Mouse (Mus musculus) lung, postnatal 10 days (tissue): Measurements from ENCODE around the gene Sgsh.

Experiments used
- DNase-seq: peaks from one replicate; pipeline ENCODE4 v3.0.0; 2021

Gene Sgsh

DNA sequence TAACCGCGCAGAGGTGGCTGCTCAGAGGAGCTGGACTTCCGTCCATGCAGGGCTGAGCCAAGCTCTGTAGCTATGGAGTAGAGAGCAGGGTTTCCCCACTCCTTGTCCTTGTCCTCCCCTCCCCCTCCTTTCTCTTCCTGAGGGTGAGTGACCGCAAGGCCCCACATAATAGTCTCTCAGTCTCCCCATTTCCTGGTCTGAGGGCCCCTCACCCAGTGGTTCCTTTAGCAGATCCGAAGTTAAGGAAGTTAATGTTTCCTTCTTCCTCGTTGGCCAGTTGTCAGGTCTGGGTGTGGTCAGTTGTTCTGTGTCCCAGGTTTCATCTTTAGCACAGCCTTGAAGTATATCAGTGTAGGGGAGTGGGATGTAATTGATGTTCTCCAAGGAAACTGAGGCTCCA is 20.1 kb upstream of the Sgsh start:
- DNase-seq = peak; percentile 48

DNA sequence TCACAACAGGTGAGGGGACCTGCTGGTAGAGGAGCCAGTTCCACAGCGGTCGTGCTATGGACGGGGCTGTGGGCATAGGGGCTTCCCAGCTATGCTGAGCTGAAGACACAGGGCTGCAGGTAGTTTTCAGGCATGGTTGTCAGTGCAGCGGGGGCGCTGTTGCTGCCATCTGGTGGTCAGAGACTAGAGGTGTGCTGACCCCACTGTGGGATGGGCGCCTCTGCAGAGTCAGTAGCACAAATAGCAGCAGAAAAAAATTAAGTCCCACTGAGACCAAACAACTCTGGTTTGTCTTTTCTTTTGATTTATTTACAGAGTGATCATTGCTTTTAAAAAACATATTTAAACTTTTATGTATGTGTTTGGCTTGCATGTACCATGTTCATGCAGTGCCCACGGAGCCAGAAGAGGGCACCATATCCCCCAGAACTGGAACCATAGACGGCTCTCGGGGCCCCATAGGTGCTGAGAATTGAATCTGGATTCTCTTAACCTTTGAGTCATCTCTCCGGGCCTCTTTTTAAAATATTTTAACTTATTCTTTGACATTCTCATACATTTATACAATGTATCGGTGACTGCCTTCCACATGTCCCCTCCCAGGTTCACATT is 8.3 kb upstream of the Sgsh start:
- DNase-seq = peak; percentile 78

DNA sequence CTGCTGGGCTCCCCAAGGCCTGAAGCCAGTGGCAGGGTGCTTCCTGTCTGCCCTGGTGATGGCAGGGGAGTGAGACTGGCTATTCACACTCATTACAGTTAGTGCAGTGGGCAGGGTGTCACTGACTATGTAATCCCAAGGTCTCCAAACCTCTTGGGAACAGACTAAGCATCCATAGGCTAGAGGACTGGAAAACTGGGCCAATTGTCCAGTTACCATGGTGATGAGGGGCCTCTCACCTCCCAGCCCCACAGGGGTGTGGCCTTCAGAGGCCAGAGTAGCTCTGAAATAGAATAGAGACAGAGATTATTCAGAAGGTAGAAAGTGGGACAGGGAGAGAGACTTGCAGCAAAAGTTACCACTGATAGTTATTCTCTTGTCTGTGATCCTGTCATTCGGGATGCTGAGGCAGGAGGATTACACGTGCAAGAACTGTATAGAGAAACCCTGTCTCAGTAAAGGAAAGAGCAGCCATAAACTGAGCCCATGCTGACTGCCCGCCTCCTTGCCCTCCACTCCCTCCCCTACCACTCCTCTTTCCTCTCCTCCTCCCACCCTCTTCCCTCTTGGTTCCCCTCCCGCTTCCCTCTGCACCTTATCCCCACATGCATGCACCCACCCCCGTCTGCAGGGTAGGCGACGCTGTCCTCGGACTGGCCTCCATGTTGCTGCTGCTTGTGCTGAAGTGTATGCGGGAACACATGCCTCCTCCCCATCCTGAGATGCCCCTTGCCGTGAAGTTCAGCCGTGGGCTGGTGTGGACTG is 7.6 kb upstream of the Sgsh start:
- no peak for DNase-seq

DNA sequence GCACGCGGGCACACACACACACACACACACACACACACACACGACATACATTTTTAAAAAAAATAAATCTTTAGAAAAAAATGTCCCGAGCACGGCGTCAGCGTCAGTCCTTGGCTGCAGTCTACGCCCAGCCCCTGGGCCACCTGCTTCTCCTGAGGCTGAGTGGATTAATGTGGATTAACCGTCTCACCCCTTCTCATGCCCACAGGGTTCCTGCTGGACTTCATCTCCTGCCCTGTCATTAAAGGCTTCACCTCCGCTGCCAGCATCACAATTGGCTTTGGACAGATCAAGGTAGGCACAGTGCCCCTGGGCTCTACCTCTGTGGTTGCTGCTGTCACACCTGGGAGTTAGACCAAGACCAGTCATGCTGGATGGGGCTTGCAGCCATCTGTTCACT is 3.8 kb upstream of the Sgsh start:
- DNase-seq = no peak

DNA sequence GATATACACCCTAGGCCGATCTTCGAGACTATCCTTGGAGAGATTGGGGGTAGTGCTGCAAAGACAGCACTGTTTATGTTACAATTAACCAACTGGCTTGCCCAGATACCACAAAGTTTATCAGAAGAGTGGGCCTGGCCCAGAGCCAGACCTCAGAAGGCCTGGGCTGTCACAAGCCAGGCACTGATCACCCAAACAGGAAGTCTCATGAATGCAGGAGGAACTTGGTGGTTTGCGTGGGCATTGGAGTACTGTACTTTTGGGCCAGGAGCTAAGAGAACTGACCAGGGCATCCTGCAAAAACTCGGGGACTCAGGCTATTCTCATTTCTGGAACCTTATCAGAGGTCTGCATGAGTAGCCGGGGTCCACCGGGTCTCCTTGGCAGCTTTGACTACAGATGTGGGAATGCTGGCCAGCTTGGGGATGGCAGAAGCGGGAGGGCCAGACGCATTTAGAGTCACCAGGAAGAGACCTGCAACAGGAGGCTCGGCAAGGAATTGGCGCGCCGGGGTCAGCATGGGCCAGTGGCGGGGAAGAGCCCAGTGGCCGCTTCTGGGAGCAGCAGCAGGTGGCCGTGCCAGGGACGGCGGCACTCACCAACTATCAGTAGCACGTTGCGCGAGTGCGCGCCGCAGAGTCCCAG is 416 bp downstream of the Sgsh start:
- DNase-seq = peak; percentile 83

DNA sequence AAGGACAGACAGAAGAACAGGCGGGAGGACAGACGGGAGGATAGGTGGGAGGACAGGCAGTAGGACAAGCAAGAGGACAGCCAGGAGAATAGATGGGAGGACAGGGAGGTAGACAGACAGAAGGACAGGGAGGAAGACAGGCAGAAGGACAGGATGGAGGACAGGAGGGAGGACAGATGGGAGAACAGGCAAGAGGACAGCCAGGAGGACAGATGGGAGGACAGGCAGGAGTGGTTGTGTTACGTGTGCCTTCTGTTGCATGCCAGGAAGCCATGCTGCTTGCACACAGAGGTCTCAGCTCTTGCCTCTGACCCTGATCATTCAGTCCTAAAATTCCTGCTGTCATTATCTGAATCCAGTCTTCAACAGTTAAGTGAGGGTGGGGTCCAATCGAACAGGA is 1.4 kb downstream of the Sgsh start:
- no peak for DNase-seq

DNA sequence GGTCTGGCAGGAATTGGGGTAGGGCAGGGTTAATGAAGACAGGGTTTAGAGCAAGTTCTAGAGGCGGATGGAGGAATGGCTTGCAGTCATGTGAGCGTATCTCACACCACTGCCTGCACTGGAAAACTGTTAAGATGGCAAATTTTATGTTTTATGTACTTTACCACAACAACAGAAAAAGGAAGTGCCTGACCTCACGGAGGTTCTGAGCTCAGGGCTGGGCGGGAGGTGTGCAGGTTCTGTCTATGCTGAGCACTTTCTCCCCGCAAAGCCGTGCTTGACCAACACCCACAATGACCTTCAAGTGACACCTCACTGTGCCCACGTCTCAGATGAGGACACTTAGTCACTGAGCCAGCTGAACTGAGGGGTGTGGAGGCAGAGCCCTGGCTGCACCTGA is 3.2 kb downstream of the Sgsh start:
- no peak for DNase-seq

DNA sequence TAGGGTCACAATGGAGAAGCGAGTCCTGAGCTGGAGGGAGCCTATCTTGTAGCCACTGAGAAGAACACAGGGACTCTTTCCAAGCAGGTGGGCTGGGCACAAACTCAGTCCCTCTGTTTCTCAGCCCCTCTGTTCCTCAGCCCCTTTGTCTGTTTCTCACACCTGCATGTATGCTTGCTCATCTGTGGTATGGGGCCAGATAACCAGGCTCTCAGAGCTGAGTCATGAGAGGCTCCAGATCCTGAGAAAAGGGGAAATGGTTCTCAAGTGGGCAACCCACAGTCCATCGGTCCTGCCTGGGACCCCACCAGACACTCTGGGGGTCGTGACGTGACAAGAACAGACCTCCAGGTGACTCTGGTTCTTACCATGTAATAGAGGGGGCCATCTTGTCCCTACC is 8.2 kb downstream of the Sgsh start:
- no peak for DNase-seq

DNA sequence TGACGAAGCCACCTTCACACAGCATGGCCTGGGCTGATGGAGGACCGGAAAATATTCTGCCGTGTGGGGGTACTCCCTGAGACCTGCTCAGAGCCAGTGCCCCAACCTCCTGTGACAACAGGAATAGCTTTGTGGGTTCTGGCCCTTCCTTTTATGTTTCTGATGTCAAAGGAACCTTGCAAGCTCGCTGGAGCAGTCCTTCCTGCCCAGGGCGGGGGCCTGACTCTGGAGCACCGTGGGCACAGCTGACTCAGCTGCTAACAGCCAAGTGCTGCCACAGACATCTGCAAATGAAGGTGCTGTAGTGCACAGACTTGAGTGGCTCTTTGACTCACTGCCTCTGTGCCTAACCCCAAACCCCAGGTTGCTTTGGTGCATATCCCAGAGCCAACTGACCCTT is 10.5 kb downstream of the Sgsh start:
- DNase-seq = no peak

DNA sequence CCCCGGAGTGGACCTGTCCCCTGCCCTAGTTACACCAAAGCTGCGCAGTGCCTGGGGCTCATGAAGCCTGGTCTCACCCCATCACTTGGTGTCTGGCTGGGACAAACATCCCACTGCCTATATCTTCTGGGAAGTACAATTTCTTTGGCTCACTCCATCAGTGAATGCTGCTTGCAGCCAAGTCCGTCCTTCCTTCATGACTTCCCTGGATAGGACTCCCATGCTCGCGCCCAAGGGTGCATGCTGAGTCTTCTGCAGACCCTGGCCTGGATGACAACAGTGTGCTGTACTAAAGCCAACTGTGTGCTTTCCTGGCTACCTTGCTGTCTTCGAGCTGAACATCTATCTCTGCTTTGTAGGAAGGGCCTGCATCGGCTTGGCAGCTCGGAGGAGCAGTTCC is 11.2 kb downstream of the Sgsh start:
- peak; percentile 50 for DNase-seq

DNA sequence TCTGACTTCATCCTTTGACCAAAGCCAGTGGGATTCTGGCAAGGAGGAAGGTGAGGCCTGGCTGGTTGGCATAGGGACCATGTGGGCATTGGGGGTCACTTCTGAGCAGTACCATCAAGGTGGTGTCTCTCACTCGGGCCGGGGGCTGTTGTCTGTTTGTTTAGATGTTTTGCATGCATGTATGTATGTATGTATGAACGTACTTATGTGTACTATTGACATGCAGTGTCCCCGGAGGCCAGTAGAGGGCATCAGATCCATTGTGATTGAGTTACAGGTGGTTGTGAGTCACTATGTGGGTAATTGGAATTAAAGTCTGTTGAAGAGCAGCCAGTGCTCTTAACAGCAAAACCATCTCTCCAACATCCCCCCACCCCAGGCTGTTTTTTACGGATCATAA is 15.7 kb downstream of the Sgsh start:
- peak; percentile 80 for DNase-seq

DNA sequence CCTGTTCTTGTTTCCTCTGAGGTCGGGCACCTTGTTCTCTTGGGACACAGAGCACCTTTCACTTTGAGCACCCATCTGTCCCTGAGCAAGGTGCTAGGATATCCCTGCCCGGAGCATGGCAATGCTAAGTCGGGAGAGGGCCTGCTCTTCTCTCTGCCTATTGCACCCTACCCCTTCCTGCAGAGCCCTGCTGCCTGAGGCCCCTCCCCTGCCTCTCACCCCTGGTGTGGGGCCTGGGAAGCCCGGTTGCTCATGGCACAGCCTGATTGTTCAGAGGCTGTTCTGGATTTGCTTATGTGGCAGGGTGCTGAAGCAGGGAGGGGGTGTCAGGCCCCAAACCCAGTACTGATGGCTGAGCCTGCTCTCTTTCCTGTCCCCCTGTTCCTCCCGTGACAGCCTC is 16.2 kb downstream of the Sgsh start:
- no peak for DNase-seq

DNA sequence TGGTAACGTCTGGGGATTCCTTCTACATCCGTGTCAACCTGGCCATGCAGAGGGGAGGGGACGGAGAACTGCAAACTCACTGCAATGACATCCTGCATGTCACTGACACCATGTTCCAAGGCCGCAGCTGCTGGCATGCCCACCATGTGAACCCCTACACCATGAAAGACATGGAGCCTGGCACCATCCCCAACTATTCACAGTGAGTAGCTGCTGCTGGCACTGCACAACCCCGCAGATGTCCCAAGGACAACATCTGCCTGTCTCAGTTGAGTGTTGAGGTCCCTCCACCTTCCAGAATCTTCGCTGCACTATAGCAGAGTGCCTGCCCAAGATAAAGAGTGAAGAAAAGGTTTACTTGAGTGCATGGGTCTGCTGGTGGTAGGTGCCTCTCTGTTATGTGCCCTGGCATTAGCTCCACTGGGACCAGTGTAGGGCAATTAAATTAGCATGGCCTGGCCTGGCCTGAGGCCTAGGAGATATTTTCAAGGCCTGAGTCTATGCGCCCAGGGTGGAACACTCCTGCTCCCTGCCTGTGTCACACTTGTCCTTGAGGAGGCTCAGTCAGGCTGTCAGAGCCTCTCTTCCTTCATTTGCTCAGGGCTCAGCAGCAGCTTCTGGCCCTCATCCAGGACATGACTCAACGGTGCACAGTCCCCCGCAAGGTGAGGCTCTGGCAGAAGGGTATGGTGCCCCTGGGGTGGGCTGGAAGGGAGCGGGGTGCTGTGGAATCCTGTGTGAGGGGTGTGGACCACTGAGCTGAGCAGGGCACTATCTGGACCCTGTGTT is 16.9 kb downstream of the Sgsh start:
- no peak for DNase-seq

DNA sequence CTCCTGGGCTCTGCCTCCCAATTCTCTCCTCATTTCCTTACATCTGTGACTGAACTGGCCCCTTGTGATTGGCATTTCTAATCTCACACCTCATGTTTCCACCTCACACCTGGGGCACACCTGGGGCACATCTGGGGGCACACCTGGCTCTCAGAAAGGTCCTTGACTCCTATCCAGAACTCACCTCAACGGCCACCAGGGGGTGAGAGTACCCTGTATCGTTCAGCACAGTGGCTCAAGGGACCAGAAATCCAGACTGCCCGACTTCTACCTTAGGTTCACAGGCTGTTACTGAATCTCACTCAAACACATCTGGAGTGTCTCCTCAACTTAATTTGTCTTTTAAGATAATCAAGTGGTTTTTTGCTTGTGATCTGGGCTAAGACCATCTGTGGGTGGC is 23.4 kb downstream of the Sgsh start:
- no peak for DNase-seq

DNA sequence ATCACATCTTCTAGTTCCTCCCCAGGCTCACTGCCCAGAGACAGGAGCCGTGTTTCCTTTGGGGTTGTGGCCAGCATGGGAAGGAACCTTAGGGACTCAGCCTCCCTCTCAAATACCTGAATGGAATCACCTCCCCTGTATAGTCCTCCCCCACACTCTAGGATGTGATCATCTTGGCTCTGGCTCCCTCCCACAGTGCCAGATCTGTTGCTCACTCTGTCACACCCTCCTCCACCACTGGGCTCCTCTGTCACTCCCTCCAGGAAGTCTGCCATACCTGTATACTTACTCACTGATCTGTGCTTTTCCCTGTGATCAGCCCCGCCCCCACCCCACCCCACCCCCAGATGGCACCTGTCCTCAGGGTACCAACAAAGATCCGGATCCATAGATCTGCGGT is 24.7 kb downstream of the Sgsh start:
- DNase-seq = no peak

DNA sequence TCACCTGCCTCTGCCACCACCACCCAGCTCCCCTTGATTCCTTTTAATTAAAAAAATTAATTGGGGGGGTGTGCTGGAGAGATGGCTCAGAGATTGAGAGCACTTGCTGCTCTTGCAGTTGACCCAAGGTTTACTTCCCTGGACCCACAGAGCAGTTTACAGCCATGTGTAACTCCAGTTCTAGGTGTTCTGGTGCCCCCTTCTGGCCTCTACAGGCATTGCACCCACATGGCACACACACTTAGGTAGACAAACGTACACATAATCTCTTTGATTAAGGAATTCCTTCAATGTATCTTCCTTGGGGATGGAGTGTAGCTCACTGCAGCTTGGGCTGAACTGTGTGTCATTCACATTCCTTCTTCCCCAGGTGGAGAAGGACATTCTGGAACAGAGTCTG is 30.3 kb downstream of the Sgsh start:
- DNase-seq = no peak

DNA sequence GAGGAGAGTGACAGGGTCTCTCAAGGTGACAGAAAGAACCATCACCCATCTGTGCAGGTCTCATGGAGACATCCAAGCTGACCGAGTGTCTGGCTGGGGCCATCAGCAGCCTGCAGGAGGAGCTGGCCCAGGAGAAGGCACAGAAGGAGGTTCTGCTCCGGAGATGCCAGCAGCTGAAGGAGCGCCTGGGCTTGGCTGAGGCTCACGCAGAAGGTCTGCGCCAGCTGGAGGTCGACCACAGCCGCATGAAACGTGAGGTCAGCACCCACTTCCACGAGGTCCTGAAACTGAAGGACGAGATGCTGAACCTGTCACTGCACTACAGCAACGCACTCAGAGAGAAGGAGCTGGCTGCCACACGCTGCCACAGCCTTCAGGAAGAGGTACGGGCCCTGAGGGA is 32.8 kb downstream of the Sgsh start:
- no peak for DNase-seq

DNA sequence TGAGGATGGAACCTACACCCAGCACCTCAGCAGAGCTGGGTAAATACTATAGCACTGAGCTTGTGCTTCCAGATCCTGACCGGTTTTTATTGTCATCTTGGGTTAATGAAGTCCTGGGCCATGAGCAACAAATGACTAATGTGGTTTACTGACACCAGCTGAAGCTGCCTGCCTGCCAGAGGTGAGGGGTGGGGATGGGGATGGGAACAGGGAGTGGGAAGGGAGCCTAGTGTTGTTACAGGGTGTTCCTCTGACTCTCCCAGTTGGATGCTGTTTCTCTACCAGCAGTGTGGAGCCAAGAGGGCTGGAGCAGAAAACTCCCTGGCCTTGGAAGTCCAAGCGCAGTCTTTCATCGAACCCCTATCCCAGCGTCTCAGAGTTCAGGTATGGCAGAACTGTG is 38.6 kb downstream of the Sgsh start:
- no peak for DNase-seq

DNA sequence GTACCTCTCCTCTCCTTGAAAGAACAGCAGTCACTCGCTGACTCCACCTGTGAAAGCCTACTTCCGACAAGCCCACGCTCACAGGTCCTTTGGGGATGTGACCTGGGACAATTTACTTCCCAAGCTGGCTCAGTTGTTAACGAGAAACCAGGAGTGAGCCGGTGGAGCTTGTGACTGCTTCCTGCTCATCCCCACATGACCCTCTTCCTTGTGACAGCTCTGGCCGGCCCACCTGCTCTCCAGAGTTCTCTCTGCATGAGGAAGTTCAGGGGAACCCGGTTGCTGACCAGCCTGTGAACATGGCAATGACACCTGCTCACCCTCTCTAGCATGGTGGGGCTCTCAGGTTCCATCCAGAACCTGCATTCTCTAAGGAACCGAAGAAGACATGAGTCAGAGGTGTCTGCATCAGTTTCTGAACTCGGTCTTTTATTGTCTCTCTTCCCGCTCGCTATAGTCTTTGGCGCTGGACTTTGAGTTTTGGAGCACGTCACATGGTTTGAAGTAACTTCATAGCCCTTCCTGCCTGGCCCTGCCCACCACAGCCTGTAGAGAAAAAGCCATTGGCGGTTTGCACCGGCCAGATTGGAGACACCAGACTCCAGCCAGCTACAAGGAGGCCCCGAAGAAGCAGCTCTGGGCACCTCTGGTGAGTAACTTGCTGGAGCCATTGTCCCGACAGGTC is 40.9 kb downstream of the Sgsh start:
- no peak for DNase-seq

DNA sequence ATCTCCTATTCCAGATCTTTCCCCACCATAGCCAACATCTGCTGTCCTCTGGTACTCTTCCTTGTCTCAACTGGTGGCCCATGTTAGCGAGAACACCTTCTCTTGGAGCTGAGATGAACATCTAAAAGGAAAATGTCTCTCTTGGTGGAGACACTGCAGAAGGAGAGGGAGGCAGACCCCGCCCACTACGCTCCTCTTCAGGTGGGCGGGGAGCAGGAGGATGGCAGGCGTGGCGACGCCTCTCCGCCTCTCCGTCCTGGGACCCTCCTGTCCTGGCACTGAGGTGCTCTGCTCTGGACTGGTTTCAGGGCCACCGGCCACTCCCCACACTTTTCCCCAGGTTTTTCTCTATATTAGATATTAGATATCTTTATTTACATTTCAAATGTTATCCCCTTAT is 44.7 kb downstream of the Sgsh start:
- DNase-seq = no peak

DNA sequence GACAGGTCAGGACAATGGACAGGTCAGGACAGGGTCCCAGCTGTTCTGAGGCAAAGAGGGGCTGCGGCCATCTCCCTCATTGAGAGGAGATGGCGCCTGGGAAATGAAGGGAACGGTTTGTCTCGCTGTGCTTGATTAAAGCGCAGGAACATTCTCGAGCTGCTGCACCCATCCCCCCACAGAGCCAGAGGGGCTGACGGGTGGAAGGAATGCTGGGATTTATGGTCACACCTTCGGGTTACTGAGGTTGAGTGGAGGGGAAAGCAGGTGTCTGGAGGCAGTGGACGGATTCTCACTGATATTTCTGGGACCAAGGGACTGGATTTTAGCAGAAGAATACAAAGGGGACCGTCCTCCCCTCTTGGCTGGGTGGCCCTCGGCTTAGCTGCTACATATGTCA is 47.4 kb downstream of the Sgsh start:
- DNase-seq = peak; percentile 76

DNA sequence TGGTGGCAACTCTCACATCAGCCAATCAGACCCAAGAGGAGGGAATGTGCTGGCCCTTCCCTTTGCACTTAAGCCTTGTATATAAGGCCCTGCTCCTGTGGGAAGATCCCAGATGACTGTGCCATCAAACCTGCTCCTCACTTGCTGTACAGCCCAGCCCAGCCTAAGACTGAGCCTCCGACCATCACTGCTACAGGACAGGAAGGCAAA is 47.8 kb downstream of the Sgsh start, which contains the start of gene Card14:
Gene Card14 (plus strand): TSS at position 111 of the 210 bp plus-strand sequence.
- no peak for DNase-seq
